Mouse (Mus musculus) limb, embryonic 15.5 days (tissue): ENCODE data around the gene Plxdc2. TPM values are rescaled to one million over a fixed set of nuclear protein-coding genes. Genes with fewer than 3 reads are reported as not detected.

Experiments used
- ATAC-seq: fragments of 200-750 bp; cut with Nextera tagmentation; 2 replicates; pipeline ENCODE4 v1.8.0; 2017; ENCODE audit warnings: low read depth, moderate TSS enrichment; ENCODE audit not compliant: insufficient number of reproducible peaks, low FRiP score, low TSS enrichment
- H3K27ac ChIP-seq: fragments of 300-500 bp; sonication (generic); 2 replicates; pipeline ENCODE4 v1.5.1; 2015; ENCODE audit warnings: moderate library complexity, mild to moderate bottlenecking, inconsistent platforms
- H3K27me3 ChIP-seq: fragments of 300-500 bp; sonication (generic); 2 replicates; pipeline ENCODE4 v1.6.1; 2015; ENCODE audit warnings: inconsistent platforms
- H3K36me3 ChIP-seq: fragments of 300-500 bp; sonication (generic); 2 replicates; pipeline ENCODE4 v1.6.1; 2015; ENCODE audit warnings: inconsistent platforms
- H3K4me1 ChIP-seq: fragments of 300-500 bp; sonication (generic); 2 replicates; pipeline ENCODE4 v1.6.1; 2015; ENCODE audit warnings: inconsistent platforms
- H3K4me2 ChIP-seq: fragments of 300-500 bp; sonication (generic); 2 replicates; pipeline ENCODE4 v1.6.1; 2015; ENCODE audit warnings: mild to moderate bottlenecking, inconsistent platforms
- H3K4me3 ChIP-seq: fragments of 300-500 bp; sonication (generic); 2 replicates; pipeline ENCODE4 v1.5.1; 2015; ENCODE audit warnings: mild to moderate bottlenecking, inconsistent platforms
- H3K9ac ChIP-seq: fragments of 300-500 bp; sonication (generic); 2 replicates; pipeline ENCODE4 v1.6.1; 2015; ENCODE audit warnings: inconsistent platforms
- H3K9me3 ChIP-seq: fragments of 300-500 bp; sonication (generic); 2 replicates; pipeline ENCODE4 v1.6.1; 2016; ENCODE audit warnings: inconsistent platforms
- polyA plus RNA-seq: library from polyadenylated mRNA; unstranded; fragments of >200 nt; fragmentation: Nextera tagmentation; extraction: Ambion mirVana; gene quantifications from 2 replicates; pipeline ENCODE4 v1.2.1, GENCODE M21; 2015

Plxdc2 gene
- polyA plus RNA-seq, 1 experiment from 2014 or later, result 59.5 TPM

- Histone ChIP-seq H3K4me3 (no peak overlapping the region), H3K4me2 (no peak overlapping the region), H3K27me3 (no peaks in the 10 kb centered on the region), H3K36me3 (no peaks in the 10 kb centered on the region), H3K27ac (no peak overlapping the region), H3K4me1 (no peaks in the 10 kb centered on the region), H3K9ac (no peak overlapping the region), H3K9me3 (no peaks in the 10 kb centered on the region)
- no peak for ATAC-seq
Measured at GRCm38 (mm10) chr2:16795283-16795682, 439.2 kb downstream of the Plxdc2 start.
